ENCODE assay signal across 11 mouse cellular contexts in the genomic region with DNA sequence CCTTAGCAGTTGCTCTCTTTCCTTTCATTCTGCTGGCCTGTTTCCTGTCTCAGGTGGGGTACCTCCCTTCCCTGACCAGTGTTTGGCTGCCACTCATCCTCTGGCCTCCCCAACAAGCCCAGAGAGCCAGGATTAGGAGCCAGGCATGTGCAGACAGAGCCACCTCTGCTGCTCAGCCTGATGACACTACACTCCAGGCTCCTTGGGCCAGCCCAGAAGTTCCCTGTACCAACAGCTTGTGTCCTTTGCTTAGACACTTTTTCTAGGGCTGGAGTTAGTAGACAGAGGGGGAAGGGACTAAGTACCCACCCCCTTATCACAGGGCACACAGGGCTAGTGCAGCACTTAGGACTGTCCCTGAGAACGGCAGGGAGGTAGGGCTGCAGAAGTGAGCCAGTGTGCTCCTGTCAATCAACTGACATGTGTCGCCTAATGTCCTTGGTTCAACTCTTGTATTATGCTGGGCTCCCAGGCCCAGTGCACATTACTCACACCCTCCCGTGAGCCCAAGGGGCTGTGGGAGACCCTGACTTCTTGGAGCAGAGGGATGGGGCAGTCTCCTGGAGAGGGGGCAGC. TPM values are rescaled to one million over a fixed set of nuclear protein-coding genes. Genes with fewer than 3 reads are reported as not detected.
A peak's percentile ranks its signal among the peaks of the same experiment; 100 is the strongest.
DNase-seq lines count a peak whose midpoint lies in the region; ATAC-seq and TF ChIP-seq lines count a peak whose summit lies in the region.
"Had no signal": no experiment of that assay in that cellular context is flagged by ENCODE, and none has a peak within 500 bp of the region (broad histone marks: within the 10 kb centered on the region; RNA-seq: fewer than 3 reads in every experiment).

No protein-coding gene starts in this region.

- no peak overlapping the region for H3K4me3 ChIP-seq in kidney, postnatal 0 days (replicated peaks; ENCODE audit: low read depth, low read length)
- H3K4me3 ChIP-seq in brown adipose tissue, adult 24 weeks (ENCODE audit: insufficient read depth, low read depth, low read length) = no peak overlapping the region
- no peak overlapping the region for H3K4me3 ChIP-seq in liver, embryonic 13.5 days (replicated peaks)
- no peak overlapping the region for H3K4me3 ChIP-seq in embryonic facial prominence, embryonic 10.5 days
- H3K4me3 ChIP-seq: heart, embryonic 15.5 days; neural tube, embryonic 15.5 days had no signal

- H3K27ac ChIP-seq in kidney, postnatal 0 days = no peak overlapping the region
- peak overlapping the region; percentile 10; the same call in 1 of the 2 replicates for H3K27ac ChIP-seq in brown adipose tissue, adult 24 weeks (replicated peaks; ENCODE audit: low read depth, low read length)
- H3K27ac ChIP-seq in liver, embryonic 13.5 days = no peak overlapping the region
- H3K27ac ChIP-seq in embryonic facial prominence, embryonic 10.5 days (replicated peaks) = no peak overlapping the region
- H3K27ac ChIP-seq: heart, embryonic 15.5 days; neural tube, embryonic 15.5 days had no signal

- ATAC-seq in kidney, postnatal 0 days (replicated peaks; ENCODE audit: low FRiP score, low read depth) = peak; percentile 33; the same call in 1 of the 2 replicates
- peak; percentile 46 for ATAC-seq in liver, embryonic 13.5 days (ENCODE audit: low read depth)

- WGBS in kidney, postnatal 0 days = 63% methylated on average over 3 of the region's 3 CpGs
- WGBS in liver, embryonic 13.5 days (ENCODE audit: insufficient replicate concordance) = 24% methylated on average over 3 of the region's 3 CpGs
- WGBS in embryonic facial prominence, embryonic 10.5 days = 55% methylated on average over 3 of the region's 3 CpGs

- H3K36me3 ChIP-seq in kidney, postnatal 0 days (ENCODE audit: insufficient read depth, low read length) = peaks cover 40% of the 10 kb centered on the region
- H3K36me3 ChIP-seq in liver, embryonic 13.5 days = peaks cover 44% of the 10 kb centered on the region
- H3K36me3 ChIP-seq in embryonic facial prominence, embryonic 10.5 days (replicated peaks) = peaks cover 51% of the 10 kb centered on the region

- H3K4me1 ChIP-seq in kidney, postnatal 0 days (replicated peaks; ENCODE audit: insufficient read depth, low read length) = no peaks in the 10 kb centered on the region
- no peaks in the 10 kb centered on the region for H3K4me1 ChIP-seq in brown adipose tissue, adult 24 weeks (ENCODE audit: control insufficient read depth, insufficient read depth, insufficient read length, low read length)
- H3K4me1 ChIP-seq in liver, embryonic 13.5 days (replicated peaks) = 0 out of 2 replicates have a peak, but pooled peaks cover 3% of the 10 kb centered on the region
- H3K4me1 ChIP-seq in embryonic facial prominence, embryonic 10.5 days = peaks cover 13% of the 10 kb centered on the region

- peak; percentile 90 for DNase-seq in heart, adult 11 months
- no peak for DNase-seq in heart, adult 9 months (ENCODE audit: low spot score in 2 of 2)
- DNase-seq in kidney, postnatal 0 days (ENCODE audit: low spot score) = no peak
- no peak for DNase-seq in kidney, adult 11 months
- DNase-seq in liver, embryonic 13.5 days = no peak
- no peak for DNase-seq in embryonic facial prominence, embryonic 10.5 days (ENCODE audit: low spot score)
- DNase-seq in ovary, postnatal 36 days (ENCODE audit: low spot score) = no peak
- DNase-seq: right cerebral cortex, adult 18-20 months had no signal

- no peak overlapping the region for H3K4me2 ChIP-seq in kidney, postnatal 0 days (ENCODE audit: low read length)
- H3K4me2 ChIP-seq in liver, embryonic 13.5 days = no peak overlapping the region
- H3K4me2 ChIP-seq: heart, embryonic 15.5 days; neural tube, embryonic 15.5 days had no signal

- H3K9ac ChIP-seq in kidney, postnatal 0 days (ENCODE audit: low read depth, low read length) = no peak overlapping the region
- H3K9ac ChIP-seq in liver, embryonic 13.5 days = no peak overlapping the region
- H3K9ac ChIP-seq: heart, embryonic 15.5 days; neural tube, embryonic 15.5 days had no signal

- H3K27me3 ChIP-seq in kidney, postnatal 0 days (ENCODE audit: insufficient read depth, low read length) = no peaks in the 10 kb centered on the region
- H3K27me3 ChIP-seq in liver, embryonic 13.5 days = no peaks in the 10 kb centered on the region
- no peaks in the 10 kb centered on the region for H3K27me3 ChIP-seq in embryonic facial prominence, embryonic 10.5 days (replicated peaks; ENCODE audit: low read depth, poor library complexity, severe bottlenecking)
- H3K27me3 ChIP-seq: heart, embryonic 15.5 days; neural tube, embryonic 15.5 days had no signal

- no peak for TF ChIP-seq CTCF in kidney, postnatal 0 days (IDR thresholded peaks at IDR 0.05; ENCODE audit: low read depth)

- H3K9me3 ChIP-seq in kidney, postnatal 0 days (replicated peaks; ENCODE audit: low read length) = no peaks in the 10 kb centered on the region
- no peaks in the 10 kb centered on the region for H3K9me3 ChIP-seq in liver, embryonic 13.5 days (replicated peaks)
- no peaks in the 10 kb centered on the region for H3K9me3 ChIP-seq in embryonic facial prominence, embryonic 10.5 days
- H3K9me3 ChIP-seq: heart, embryonic 15.5 days; neural tube, embryonic 15.5 days had no signal

RNA-seq across cellular contexts. Expression of a gene that starts 38.0 kb away (rescaled TPM):
- polyA plus RNA-seq in kidney, postnatal 0 days (2015; fragmentation: Nextera tagmentation; extraction: Ambion mirVana) = 4.8 and 5.1 TPM in 2 replicates
- polyA plus RNA-seq in brown adipose tissue, adult 24 weeks (2012; ENCODE audit: insufficient read depth, insufficient read length, missing spikeins) = 8.0 and 10.7 TPM in 2 replicates
- polyA plus RNA-seq in liver, embryonic 13.5 days (2015; fragmentation: Nextera tagmentation; extraction: Ambion mirVana) = 1.0 and 1.1 TPM in 2 replicates
- 4.2 and 4.3 TPM in 2 replicates for polyA plus RNA-seq in embryonic facial prominence, embryonic 10.5 days (2016; fragmentation: Nextera tagmentation; extraction: Ambion mirVana)
